18 mouse cellular contexts compared by ENCODE assay signal in genomic region chr12:102290662-102291061, GRCm38 (mm10).
"Had no signal": no experiment of that assay in that cellular context is flagged by ENCODE, and none has a peak within 500 bp of the region (broad histone marks: within the 10 kb centered on the region; RNA-seq: fewer than 3 reads in every experiment).

No protein-coding gene starts in this region.

- H3K9me3 ChIP-seq: liver, embryonic 13.5 days; neural tube, embryonic 12.5 days; neural tube, embryonic 15.5 days; stomach, embryonic 15.5 days had no signal

- DNase-seq: layer of hippocampus, adult 9-11 months; liver, embryonic 13.5 days; lung, adult 2 months; lung, postnatal 14 days; lung, postnatal 4 days; midbrain, embryonic 14.5 days; retina, postnatal 1 day; right cerebral cortex, postnatal 25 days; spleen, adult 18-20 months; thymus, adult 18-20 months; thymus, postnatal 4 days had no signal

- H3K4me3 ChIP-seq: layer of hippocampus, adult 2 months; liver, embryonic 13.5 days; neural tube, embryonic 12.5 days; neural tube, embryonic 15.5 days; stomach, embryonic 15.5 days had no signal

- H3K27ac ChIP-seq: kidney, postnatal 0 days; layer of hippocampus, adult 2 months; liver, embryonic 13.5 days; neural tube, embryonic 12.5 days; neural tube, embryonic 15.5 days; stomach, embryonic 15.5 days had no signal

- H3K9ac ChIP-seq: liver, embryonic 13.5 days; neural tube, embryonic 12.5 days; neural tube, embryonic 15.5 days; stomach, embryonic 15.5 days had no signal

- H3K4me2 ChIP-seq: liver, embryonic 13.5 days; midbrain, embryonic 11.5 days; neural tube, embryonic 12.5 days; neural tube, embryonic 15.5 days; stomach, embryonic 15.5 days had no signal

- H3K27me3 ChIP-seq: liver, embryonic 13.5 days; neural tube, embryonic 12.5 days; neural tube, embryonic 15.5 days; stomach, embryonic 15.5 days had no signal

- H3K36me3 ChIP-seq: neural tube, embryonic 12.5 days; neural tube, embryonic 15.5 days; stomach, embryonic 15.5 days had no signal

- ATAC-seq: intestine, postnatal 0 days had no signal
